Mouse (Mus musculus) CH12.LX (cell line): ENCODE measurements around the gene Fam228a. TPM values are rescaled to one million over a fixed set of nuclear protein-coding genes. Genes with fewer than 3 reads are reported as not detected.

Experiments used
- DNase-seq: peaks from one replicate; pipeline ENCODE4 v3.0.0-alpha.2; 2013; ENCODE audit errors: extremely low read depth
- H3K27ac ChIP-seq: 2 replicates; pipeline ENCODE4 v1.5.1; 2012; ENCODE audit warnings: low read depth, mild to moderate bottlenecking, control low read depth, moderate library complexity; ENCODE audit not compliant: insufficient read depth
- H3K27me3 ChIP-seq: replicated peaks from 2 replicates; pipeline ENCODE3; 2012; ENCODE audit warnings: inconsistent platforms
- H3K36me3 ChIP-seq, 2 experiments: replicated peaks in 1 of 2; 2 replicates each; pipeline versions ENCODE3 to v1.6.1; 2012; ENCODE audit warnings: inconsistent platforms in 1 of 2, low read length in 1 of 2, mild to moderate bottlenecking in 1 of 2, mixed read lengths in 1 of 2, moderate library complexity in 1 of 2; ENCODE audit not compliant: control insufficient read depth in 1 of 2, insufficient read depth in 1 of 2
- H3K4me1 ChIP-seq, 2 experiments: 2 replicates each; pipeline ENCODE4 v1.6.1; 2012; ENCODE audit warnings: inconsistent platforms in 1 of 2, moderate library complexity in 1 of 2; ENCODE audit not compliant: insufficient read depth in 2 of 2, control insufficient read depth in 1 of 2
- H3K4me2 ChIP-seq: 2 replicates; pipeline ENCODE4 v1.6.1; 2012; ENCODE audit warnings: low read depth, mild to moderate bottlenecking, control low read depth; ENCODE audit not compliant: poor library complexity, insufficient read depth, severe bottlenecking
- H3K4me3 ChIP-seq, 3 experiments: fragments of 150-350 bp in 1 of 3; sonication (generic) in 1 of 3; replicated peaks in 1 of 3; 2 replicates each; pipeline versions ENCODE3 to v1.5.1; 2011 to 2012; ENCODE audit warnings: low read depth in 2 of 3, low read length in 2 of 3, mild to moderate bottlenecking in 2 of 3, moderate library complexity in 2 of 3, control low read depth in 1 of 3, improper control_type of control experiment in 1 of 3, inconsistent platforms in 1 of 3, mixed read lengths in 1 of 3; ENCODE audit not compliant: poor library complexity in 1 of 3
- H3K79me2 ChIP-seq: replicated peaks from 2 replicates; pipeline ENCODE4 v1.6.1; 2012; ENCODE audit warnings: mild to moderate bottlenecking, moderate library complexity; ENCODE audit not compliant: control insufficient read depth, poor library complexity, insufficient read depth, severe bottlenecking; ENCODE audit errors: extremely low read depth
- H3K9ac ChIP-seq: 2 replicates; pipeline ENCODE4 v1.6.1; 2012; ENCODE audit warnings: low read depth, mild to moderate bottlenecking, control low read depth, moderate library complexity; ENCODE audit not compliant: insufficient read depth
- H3K9me3 ChIP-seq: replicated peaks from 2 replicates; pipeline ENCODE3; 2012; ENCODE audit warnings: low read length, inconsistent platforms, mixed read lengths
- CHD1 ChIP-seq: IDR thresholded peaks from 2 replicates; pipeline ENCODE4 v1.6.1; 2012; ENCODE audit warnings: low read depth, low read length, improper control_type of control experiment, inconsistent platforms
- CHD2 ChIP-seq: IDR thresholded peaks from 2 replicates; pipeline ENCODE4 v1.6.1; 2011; ENCODE audit warnings: low read length, improper control_type of control experiment
- CTCF ChIP-seq, 2 experiments: IDR thresholded peaks in 1 of 2; conservative IDR thresholded peaks in 1 of 2; 2 replicates each; pipeline ENCODE4 v1.5.1; 2011 to 2012; ENCODE audit warnings: low read depth in 2 of 2, low read length in 2 of 2, improper control_type of control experiment in 1 of 2, inconsistent platforms in 1 of 2, mild to moderate bottlenecking in 1 of 2, moderate library complexity in 1 of 2
- E2F4 ChIP-seq: IDR thresholded peaks from 2 replicates; pipeline ENCODE4 v1.6.1; 2011; ENCODE audit warnings: low read depth, low read length, improper control_type of control experiment; ENCODE audit not compliant: insufficient replicate concordance
- ELF1 ChIP-seq: IDR thresholded peaks from 2 replicates; pipeline ENCODE4 v1.6.1; 2014; ENCODE audit warnings: low read depth, mild to moderate bottlenecking, inconsistent platforms, low read length, improper control_type of control experiment
- EP300 ChIP-seq: IDR thresholded peaks from 2 replicates; pipeline ENCODE4 v1.6.1; 2011; ENCODE audit warnings: low read length, improper control_type of control experiment
- ETS1 ChIP-seq: conservative IDR thresholded peaks from 2 replicates; pipeline ENCODE4 v1.6.1; 2012; ENCODE audit warnings: low read depth, mild to moderate bottlenecking, inconsistent platforms, low read length, improper control_type of control experiment, moderate library complexity
- GABPA ChIP-seq: IDR thresholded peaks from 2 replicates; pipeline ENCODE4 v1.6.1; 2012; ENCODE audit warnings: low read depth, low read length, improper control_type of control experiment, inconsistent platforms; ENCODE audit not compliant: insufficient replicate concordance
- HCFC1 ChIP-seq: IDR thresholded peaks from 2 replicates; pipeline ENCODE4 v1.6.1; 2012; ENCODE audit warnings: low read depth, mild to moderate bottlenecking, inconsistent platforms, low read length, improper control_type of control experiment
- IRF4 ChIP-seq: IDR thresholded peaks from 2 replicates; pipeline ENCODE4 v1.6.1; 2014; ENCODE audit warnings: low read depth, mild to moderate bottlenecking, inconsistent platforms, low read length, improper control_type of control experiment
- JUN ChIP-seq: IDR thresholded peaks from 2 replicates; pipeline ENCODE4 v1.6.1; 2011; ENCODE audit warnings: low read depth, mild to moderate bottlenecking, low read length, improper control_type of control experiment, moderate library complexity; ENCODE audit not compliant: insufficient read depth
- JUND ChIP-seq: conservative IDR thresholded peaks from 2 replicates; pipeline ENCODE4 v1.6.1; 2011; ENCODE audit warnings: low read depth, low read length, improper control_type of control experiment
- MAFK ChIP-seq: IDR thresholded peaks from 2 replicates; pipeline ENCODE4 v1.6.1; 2011; ENCODE audit warnings: low read length, improper control_type of control experiment; ENCODE audit not compliant: insufficient replicate concordance
- MAX ChIP-seq: IDR thresholded peaks from 2 replicates; pipeline ENCODE4 v1.6.1; 2011; ENCODE audit warnings: low read length, improper control_type of control experiment
- MEF2A ChIP-seq: IDR thresholded peaks from 2 replicates; pipeline ENCODE4 v1.6.1; 2014; ENCODE audit warnings: low read depth, mild to moderate bottlenecking, inconsistent platforms, low read length, improper control_type of control experiment, borderline replicate concordance
- MXI1 ChIP-seq: IDR thresholded peaks from 2 replicates; pipeline ENCODE4 v1.6.1; 2011; ENCODE audit warnings: mild to moderate bottlenecking, low read depth, low read length, improper control_type of control experiment
- PAX5 ChIP-seq: IDR thresholded peaks from 2 replicates; pipeline ENCODE4 v1.6.1; 2012; ENCODE audit warnings: low read length, inconsistent platforms, mixed read lengths
- POLR2AphosphoS2 ChIP-seq: IDR thresholded peaks from 2 replicates; pipeline ENCODE4 v1.6.1; 2011; ENCODE audit warnings: low read depth, low read length, improper control_type of control experiment
- RCOR1 ChIP-seq: conservative IDR thresholded peaks from 2 replicates; pipeline ENCODE4 v1.6.1; 2012; ENCODE audit warnings: low read depth, mild to moderate bottlenecking, inconsistent platforms, low read length, improper control_type of control experiment
- SIN3A ChIP-seq: IDR thresholded peaks from 2 replicates; pipeline ENCODE4 v1.6.1; 2012; ENCODE audit warnings: low read length, improper control_type of control experiment, inconsistent platforms
- SMC3 ChIP-seq: IDR thresholded peaks from 2 replicates; pipeline ENCODE4 v1.6.1; 2011; ENCODE audit warnings: low read depth, low read length, improper control_type of control experiment
- TBP ChIP-seq: conservative IDR thresholded peaks from 2 replicates; pipeline ENCODE4 v1.6.1; 2011; ENCODE audit warnings: low read depth, low read length, improper control_type of control experiment
- TCF12 ChIP-seq: IDR thresholded peaks from 2 replicates; pipeline ENCODE4 v1.6.1; 2014; ENCODE audit warnings: low read depth, mild to moderate bottlenecking, inconsistent platforms, low read length, improper control_type of control experiment
- UBTF ChIP-seq: IDR thresholded peaks from 2 replicates; pipeline ENCODE4 v1.6.1; 2012; ENCODE audit warnings: low read depth, mild to moderate bottlenecking, inconsistent platforms, low read length, improper control_type of control experiment, moderate library complexity
- USF2 ChIP-seq: conservative IDR thresholded peaks from 2 replicates; pipeline ENCODE4 v1.6.1; 2011; ENCODE audit warnings: low read depth, low read length, improper control_type of control experiment
- ZC3H11A ChIP-seq: IDR thresholded peaks from 2 replicates; pipeline ENCODE4 v1.6.1; 2012; ENCODE audit warnings: low read depth, mild to moderate bottlenecking, inconsistent platforms, low read length, improper control_type of control experiment
- ZKSCAN1 ChIP-seq: IDR thresholded peaks from 2 replicates; pipeline ENCODE4 v1.6.1; 2012; ENCODE audit warnings: low read depth, inconsistent platforms, low read length, improper control_type of control experiment, borderline replicate concordance
- ZMIZ1 ChIP-seq: IDR thresholded peaks from 2 replicates; pipeline ENCODE4 v1.6.1; 2012; ENCODE audit warnings: low read depth, mild to moderate bottlenecking, inconsistent platforms, low read length, improper control_type of control experiment
- ZNF384 ChIP-seq: IDR thresholded peaks from 2 replicates; pipeline ENCODE4 v1.6.1; 2012; ENCODE audit warnings: low read depth, low read length, improper control_type of control experiment, inconsistent platforms
- dilution Hi-C: fragments of 300-500 bp; cut with MboI; formaldehyde crosslinking; loops from 2 replicates; pipeline ENCODE4 v1.14.3; 2020; ENCODE audit warnings: low sequenced_read_pairs; ENCODE audit not compliant: extremely low pct_unique_long_range_greater_than_20kb, extremely low pct_ligation_motif_present
- in situ Hi-C: fragments of 300-500 bp; cut with MboI; formaldehyde crosslinking; loops from 3 replicates; pipeline ENCODE4 v1.14.3; 2019; ENCODE audit warnings: low sequenced_read_pairs, low pct_ligation_motif_present, low pct_unique_long_range_greater_than_20kb, mixed read lengths
- polyA plus RNA-seq: library from polyadenylated mRNA; unstranded; fragments of >175 nt; gene quantifications from 2 replicates; pipeline ENCODE4 v1.2.1, GENCODE M21; 2012; ENCODE audit warnings: low read depth; ENCODE audit not compliant: insufficient read length
- total RNA-seq, 2 experiments: library from RNA; depleted of rRNA; stranded (reverse); fragments of 300-350 nt in 1 of 2; fragments of >200 nt in 1 of 2; gene quantifications; 2 replicates each; pipeline ENCODE4 v1.2.3; 2012 to 2014

The Fam228a gene
- total and polyA plus RNA-seq, 3 experiments: not detected

GRCm38 (mm10) chr12:4731629-4732028 lies 6.6 kb downstream of the Fam228a start:
- Histone ChIP-seq H3K36me3 (peaks cover 0 to 10% of the 10 kb centered on the region in 2 experiments), H3K79me2 (no peaks in the 10 kb centered on the region), H3K27ac (no peak overlapping the region), H3K4me3 (no peak overlapping the region), H3K27me3 (no peaks in the 10 kb centered on the region), H3K9ac (no peak overlapping the region), H3K9me3 (peaks cover 3% of the 10 kb centered on the region), H3K4me2 (no peak overlapping the region), H3K4me1 (no peaks in the 10 kb centered on the region)
- dilution Hi-C loops: no loop called here
- in situ Hi-C loops: no loop called here
- no peak for DNase-seq
- TF ChIP-seq IRF4 (no peak), ETS1 (no peak), SIN3A (no peak), JUND (no peak), USF2 (no peak), JUN (no peak), RCOR1 (no peak), MXI1 (no peak), MAFK (no peak), ZKSCAN1 (no peak), CTCF (conservative IDR thresholded peaks at IDR 0.05 in 1 of 2, IDR thresholded peaks at IDR 0.05 in 1 of 2; ENCODE audit: low read depth in 2 of 2, low read length in 2 of 2) (no peak), GABPA (no peak), HCFC1 (no peak), ZC3H11A (no peak), ZNF384 (no peak), MEF2A (no peak), E2F4 (no peak), ELF1 (no peak), CHD1 (no peak), EP300 (no peak)

GRCm38 (mm10) chr12:4729165-4729564 lies 9.1 kb downstream of the Fam228a start:
- H3K79me2 ChIP-seq: no peaks in the 10 kb centered on the region
- dilution Hi-C loops: no loop called here
- TF ChIP-seq MAX: 0 out of 2 replicates have a peak, but pooled peaks have one; percentile 10
- TF ChIP-seq IRF4: no peak
- TF ChIP-seq ELF1: no peak
- no peak for TF ChIP-seq CHD2
- no peak for TF ChIP-seq POLR2AphosphoS2
- TF ChIP-seq JUN: no peak
- no peak for TF ChIP-seq TBP
- TF ChIP-seq HCFC1: no peak
- no peak for TF ChIP-seq TCF12
- TF ChIP-seq ZMIZ1: no peak
- no peak for TF ChIP-seq MEF2A
- no peak for TF ChIP-seq SMC3
- TF ChIP-seq ETS1: no peak
- TF ChIP-seq CTCF (conservative IDR thresholded peaks at IDR 0.05 in 1 of 2, IDR thresholded peaks at IDR 0.05 in 1 of 2; ENCODE audit: low read depth in 2 of 2, low read length in 2 of 2): peak in 1 of 2 experiments; percentile 33; a peak in 2 of 4 replicates
- no peak for TF ChIP-seq UBTF
- no peak for TF ChIP-seq PAX5
- peaks cover 0 to 18% of the 10 kb centered on the region in 2 experiments for H3K36me3 ChIP-seq
- no peak overlapping the region for H3K4me2 ChIP-seq
- peak; percentile 7 for DNase-seq
- H3K4me1 ChIP-seq: no peaks in the 10 kb centered on the region
- in situ Hi-C loops: no loop called here
- H3K27ac ChIP-seq: no peak overlapping the region
- no peak overlapping the region for H3K9ac ChIP-seq
- peaks cover 3% of the 10 kb centered on the region for H3K9me3 ChIP-seq
- H3K4me3 ChIP-seq: no peak overlapping the region
- H3K27me3 ChIP-seq: no peaks in the 10 kb centered on the region
